Mouse (Mus musculus) ES-E14 (cell line): ENCODE measurements around the gene Sla2. TPM values are rescaled to one million over a fixed set of nuclear protein-coding genes. Genes with fewer than 3 reads are reported as not detected.
A peak's percentile ranks its signal among the peaks of the same experiment; 100 is the strongest.
"Not testable (repeated sequence)": the region's sequence is repeated elsewhere in the genome, so short reads cannot be mapped to it uniquely, and the experiment has no call there.

Source experiments
- DNase-seq: peaks from one replicate; pipeline ENCODE4 v3.0.0-alpha.2; 2013; ENCODE audit warnings: low read depth, low spot score
- H3K27ac ChIP-seq: 2 replicates; pipeline ENCODE4 v1.5.1; 2012; ENCODE audit warnings: low read depth, mild to moderate bottlenecking, low read length, moderate library complexity, mixed read lengths; ENCODE audit not compliant: poor library complexity, insufficient read depth, severe bottlenecking
- H3K36me3 ChIP-seq: 2 replicates; pipeline ENCODE4 v1.6.1; 2012; ENCODE audit warnings: mild to moderate bottlenecking, low read length, moderate library complexity, mixed read lengths; ENCODE audit not compliant: control insufficient read depth, poor library complexity, insufficient read depth, severe bottlenecking
- H3K4me1 ChIP-seq, 2 experiments: fragments of 150-350 bp in 1 of 2; sonication (generic) in 1 of 2; 2 replicates each; pipeline ENCODE4 v1.6.1; 2012; ENCODE audit warnings: low read length in 2 of 2, mild to moderate bottlenecking in 1 of 2, mixed read lengths in 1 of 2; ENCODE audit not compliant: control insufficient read depth in 2 of 2, insufficient read depth in 2 of 2, poor library complexity in 1 of 2
- H3K4me3 ChIP-seq, 2 experiments: fragments of 150-350 bp in 1 of 2; sonication (generic) in 1 of 2; 2 replicates each; pipeline ENCODE4 v1.5.1; 2012; ENCODE audit warnings: low read length in 2 of 2, low read depth in 1 of 2, mild to moderate bottlenecking in 1 of 2, mixed read lengths in 1 of 2; ENCODE audit not compliant: insufficient read depth in 1 of 2, poor library complexity in 1 of 2, severe bottlenecking in 1 of 2
- H3K9ac ChIP-seq: 2 replicates; pipeline ENCODE4 v1.6.1; 2012; ENCODE audit warnings: low read depth, mild to moderate bottlenecking, low read length, mixed read lengths; ENCODE audit not compliant: poor library complexity, insufficient read depth, severe bottlenecking
- H3K9me3 ChIP-seq: fragments of 150-350 bp; sonication (generic); 2 replicates; pipeline ENCODE4 v1.6.1; 2012; ENCODE audit warnings: low read depth, mild to moderate bottlenecking, low read length; ENCODE audit not compliant: control insufficient read depth, insufficient read depth
- CHD2 ChIP-seq: IDR thresholded peaks from 2 replicates; pipeline ENCODE4 v1.6.1; 2014; ENCODE audit warnings: mild to moderate bottlenecking, low read depth, low read length, inconsistent platforms
- HCFC1 ChIP-seq: IDR thresholded peaks from 2 replicates; pipeline ENCODE4 v1.6.1; 2012; ENCODE audit warnings: low read length, inconsistent platforms, borderline replicate concordance; ENCODE audit not compliant: insufficient read depth
- MAFK ChIP-seq: IDR thresholded peaks from 2 replicates; pipeline ENCODE4 v1.6.1; 2014; ENCODE audit warnings: mild to moderate bottlenecking, low read depth, low read length, inconsistent platforms; ENCODE audit not compliant: insufficient read depth
- ZC3H11A ChIP-seq: IDR thresholded peaks from 2 replicates; pipeline ENCODE4 v1.6.1; 2012; ENCODE audit warnings: low read depth, mild to moderate bottlenecking, inconsistent platforms, low read length, borderline replicate concordance
- ZNF384 ChIP-seq: IDR thresholded peaks from 2 replicates; pipeline ENCODE4 v1.6.1; 2012; ENCODE audit warnings: low read depth, low read length, inconsistent platforms
- in situ Hi-C, 2 experiments: fragments of 600-800 bp; cut with MboI; formaldehyde crosslinking; loops; one replicate each; pipeline ENCODE4 v1.15.1; 2025; ENCODE audit warnings: low sequenced_read_pairs in 2 of 2, inconsistent platforms in 1 of 2; ENCODE audit not compliant: unreplicated experiment in 2 of 2
- total RNA-seq: library from RNA; depleted of rRNA; stranded (reverse); fragments of 300-350 nt; gene quantifications from 2 replicates; pipeline ENCODE4 v1.2.3, GENCODE M21; 2012

The Sla2 gene
- total RNA-seq, 1 experiment, result 5.3 TPM

GRCm38 (mm10) chr2:156862041-156862717, 24.8 kb downstream of the Sla2 start:
- Histone ChIP-seq H3K4me1 (peaks cover 2 to 4% of the 10 kb centered on the region in 2 experiments; a peak in 2 of 4 replicates), H3K27ac (peak overlapping the region; percentile 63), H3K4me3 (peak overlapping the region; percentile 75 to 85), H3K9me3 (no peaks in the 10 kb centered on the region), H3K36me3 (peaks cover 10% of the 10 kb centered on the region), H3K9ac (peak overlapping the region; percentile 83)
- no peak for DNase-seq
- TF ChIP-seq ZNF384 (no peak), ZC3H11A (no peak), MAFK (no peak), CHD2 (no peak), HCFC1 (no peak)
- in situ Hi-C loops, result no loop called here

GRCm38 (mm10) chr2:156858671-156859070, 28.3 kb downstream of the Sla2 start:
- in situ Hi-C loops, result no loop called here
- 0 out of 2 replicates have a peak overlapping the region, but pooled peaks have one; percentile 34 for H3K9ac ChIP-seq
- H3K27ac ChIP-seq, result 0 out of 2 replicates have a peak overlapping the region, but pooled peaks have one; percentile 17
- no peak for DNase-seq
- no peak overlapping the region for H3K4me3 ChIP-seq
- no peaks in the 10 kb centered on the region for H3K9me3 ChIP-seq
- peaks cover 10% of the 10 kb centered on the region for H3K36me3 ChIP-seq
- TF ChIP-seq ZC3H11A (no peak), CHD2 (no peak), MAFK (no peak), HCFC1 (no peak), ZNF384 (no peak)
- peaks cover 2 to 5% of the 10 kb centered on the region in 2 experiments; a peak in 2 of 4 replicates for H3K4me1 ChIP-seq

DNA sequence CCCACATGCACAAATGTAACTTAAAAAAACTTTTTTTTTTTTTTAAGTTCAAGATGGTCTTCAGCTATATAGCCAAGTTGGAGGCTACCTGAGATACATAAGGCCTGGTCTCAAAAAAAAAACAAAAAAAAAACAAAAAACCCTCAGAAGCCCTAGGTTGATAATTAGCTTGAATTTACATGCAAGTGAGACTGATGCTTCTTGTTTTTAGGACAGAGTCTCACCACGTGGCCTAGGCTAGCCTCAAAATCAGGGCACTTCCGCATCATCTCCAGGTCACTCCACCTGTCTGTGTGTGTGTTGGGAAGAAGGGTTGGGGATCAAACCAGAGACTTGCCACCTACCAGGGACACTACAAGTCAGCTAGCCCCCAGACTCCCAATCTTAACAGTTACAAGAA, 29.2 kb downstream of the Sla2 start, which contains the start of gene 4930518I15Rik:
Gene 4930518I15Rik, minus strand, starts transcription at position 112 of the 400 bp plus-strand sequence.
- DNase-seq, result no peak
- Histone ChIP-seq H3K36me3 (peaks cover 10% of the 10 kb centered on the region), H3K4me1 (peaks cover 2 to 5% of the 10 kb centered on the region in 2 experiments; a peak in 2 of 4 replicates), H3K9me3 (no peaks in the 10 kb centered on the region), H3K27ac (0 out of 2 replicates have a peak within 1 kb of the TSS, but pooled peaks have one; percentile 17), H3K4me3 (no peak within 1 kb of the TSS), H3K9ac (peak within 1 kb of the TSS; percentile 34; the same call in 1 of the 2 replicates)
- TF ChIP-seq CHD2 (no peak), ZC3H11A (no peak), ZNF384 (no peak), MAFK (no peak), HCFC1 (no peak)
- in situ Hi-C loops, result no loop called here

DNA sequence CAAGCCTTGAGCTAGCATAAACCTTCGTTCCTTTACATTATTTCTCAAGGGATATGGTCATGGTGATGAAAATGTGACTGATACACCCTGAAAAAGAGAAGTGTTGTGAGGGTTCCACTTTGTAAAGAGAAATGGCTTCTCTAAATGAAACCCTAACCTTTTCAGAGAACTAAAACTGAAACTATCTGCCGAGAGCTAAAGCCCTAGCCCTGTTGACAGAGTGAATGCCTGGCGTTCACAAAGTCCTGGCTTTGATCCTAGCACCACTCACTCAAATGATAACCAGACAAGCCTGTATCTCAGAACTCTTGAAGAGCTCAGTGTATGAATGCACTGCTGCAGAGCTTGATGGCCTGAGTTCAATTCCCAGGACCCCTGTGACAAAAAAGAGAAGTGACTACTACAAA, 29.6 kb downstream of the Sla2 start:
- H3K4me1 ChIP-seq, result peaks cover 2 to 5% of the 10 kb centered on the region in 2 experiments; a peak in 2 of 4 replicates
- no peak overlapping the region for H3K4me3 ChIP-seq
- no peak for DNase-seq
- no peak overlapping the region for H3K9ac ChIP-seq
- no peaks in the 10 kb centered on the region for H3K9me3 ChIP-seq
- TF ChIP-seq CHD2, result no peak
- TF ChIP-seq HCFC1, result no peak
- TF ChIP-seq MAFK, result no peak
- no peak for TF ChIP-seq ZC3H11A
- TF ChIP-seq ZNF384, result no peak
- peaks cover 13% of the 10 kb centered on the region for H3K36me3 ChIP-seq
- in situ Hi-C loops, result no loop called here
- no peak overlapping the region for H3K27ac ChIP-seq

DNA sequence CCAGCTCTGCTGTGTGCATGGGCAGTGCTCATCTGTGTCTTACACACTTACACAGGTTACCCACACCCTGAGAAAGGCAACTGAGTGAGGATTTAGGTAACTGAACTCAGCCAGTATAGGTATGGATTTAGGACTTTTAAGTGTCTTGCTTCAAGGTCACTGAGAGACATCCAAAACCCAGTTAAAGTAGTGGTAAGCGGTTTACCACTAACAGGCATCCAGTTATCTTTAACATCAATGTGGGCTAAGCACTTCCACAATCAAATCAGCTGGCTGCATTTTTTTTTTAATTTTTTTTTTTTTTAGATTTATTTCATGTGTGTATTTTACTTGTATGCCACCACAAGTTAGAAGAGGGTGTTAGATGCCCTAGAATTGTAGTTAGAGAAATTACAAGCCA, 30.7 kb downstream of the Sla2 start:
- Histone ChIP-seq H3K9me3 (no peaks in the 10 kb centered on the region), H3K4me3 (no peak overlapping the region), H3K27ac (no peak overlapping the region), H3K36me3 (peaks cover 20% of the 10 kb centered on the region), H3K9ac (no peak overlapping the region), H3K4me1 (peaks cover 4 to 5% of the 10 kb centered on the region in 2 experiments; a peak in 2 of 4 replicates)
- TF ChIP-seq MAFK, result no peak
- no peak for TF ChIP-seq ZC3H11A
- no peak for TF ChIP-seq ZNF384
- TF ChIP-seq HCFC1, result no peak
- TF ChIP-seq CHD2, result no peak
- no peak for DNase-seq
- in situ Hi-C loops, result no loop called here

DNA sequence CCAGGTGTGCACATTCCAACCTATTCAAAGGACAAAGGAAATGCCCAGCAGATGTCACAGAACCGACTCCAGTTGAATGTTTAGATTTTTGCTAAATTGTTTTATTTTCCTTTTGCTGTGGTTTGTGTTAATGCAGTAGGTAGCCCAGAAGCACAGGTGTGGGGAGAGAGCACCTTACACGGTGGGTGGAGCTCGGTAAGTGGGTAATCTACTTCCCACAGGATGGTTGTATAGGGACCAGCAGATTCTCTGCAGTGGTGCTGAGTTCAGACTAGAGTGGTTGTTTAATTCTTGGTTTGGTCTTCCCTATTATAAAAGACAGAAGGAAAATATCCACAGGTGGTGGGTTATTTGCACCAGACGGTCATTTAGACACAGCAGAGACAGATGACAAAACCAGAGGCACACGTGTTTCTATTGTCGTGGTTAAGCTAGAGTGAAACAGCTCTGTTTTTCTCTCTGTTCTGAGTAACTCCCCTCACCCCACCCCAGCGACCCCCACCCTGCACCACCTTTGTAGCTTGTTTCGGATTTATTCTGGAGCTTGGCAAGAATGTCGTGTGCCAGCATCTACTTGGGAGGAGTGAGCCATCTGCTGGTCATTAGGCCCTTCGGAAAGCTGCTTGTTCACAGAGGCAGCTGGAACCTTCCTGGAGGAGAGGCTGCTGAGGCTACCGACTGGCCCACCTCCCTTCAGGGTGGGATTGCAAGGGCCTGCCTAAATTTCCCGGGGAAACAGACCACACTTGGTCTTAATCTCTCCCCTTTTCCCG, 32.8 kb downstream of the Sla2 start:
- H3K9me3 ChIP-seq, H3K27ac ChIP-seq, in situ Hi-C loops, DNase-seq, H3K4me3 ChIP-seq, H3K4me1 ChIP-seq, H3K9ac ChIP-seq: not testable (repeated sequence)
- peaks cover 35% of the 10 kb centered on the region for H3K36me3 ChIP-seq
